Mouse (Mus musculus) kidney, embryonic 14.5 days (tissue): ENCODE results near the gene Lzts2. TPM values are rescaled to one million over a fixed set of nuclear protein-coding genes. Genes with fewer than 3 reads are reported as not detected.

ENCODE experiments used
- ATAC-seq: fragments of 200-750 bp; cut with Nextera tagmentation; 2 replicates; pipeline ENCODE4 v1.8.0; 2017; ENCODE audit warnings: moderate number of reproducible peaks, mild to moderate bottlenecking, moderate TSS enrichment, moderate library complexity; ENCODE audit not compliant: low FRiP score, low TSS enrichment
- H3K27ac ChIP-seq: fragments of 300-500 bp; sonication (generic); 2 replicates; pipeline ENCODE4 v1.5.1; 2014; ENCODE audit warnings: low read depth, mild to moderate bottlenecking, low read length, moderate library complexity, mixed read lengths
- H3K27me3 ChIP-seq: fragments of 300-500 bp; sonication (generic); 2 replicates; pipeline ENCODE4 v1.6.1; 2014; ENCODE audit warnings: mild to moderate bottlenecking, low read length; ENCODE audit not compliant: control insufficient read depth, insufficient read depth
- H3K36me3 ChIP-seq: fragments of 300-500 bp; sonication (generic); 2 replicates; pipeline ENCODE4 v1.6.1; 2014; ENCODE audit warnings: low read length, mixed read lengths; ENCODE audit not compliant: control insufficient read depth, insufficient read depth
- H3K4me1 ChIP-seq: fragments of 300-500 bp; sonication (generic); 2 replicates; pipeline ENCODE4 v1.6.1; 2014; ENCODE audit warnings: low read length, mixed read lengths; ENCODE audit not compliant: control insufficient read depth, insufficient read depth
- H3K4me2 ChIP-seq: fragments of 300-500 bp; sonication (generic); replicated peaks from 2 replicates; pipeline ENCODE4 v1.6.1; 2014; ENCODE audit warnings: low read depth, mild to moderate bottlenecking, low read length
- H3K4me3 ChIP-seq: fragments of 300-500 bp; sonication (generic); 2 replicates; pipeline ENCODE4 v1.5.1; 2014; ENCODE audit warnings: mild to moderate bottlenecking, low read length
- H3K9ac ChIP-seq: fragments of 300-500 bp; sonication (generic); 2 replicates; pipeline ENCODE4 v1.6.1; 2014; ENCODE audit warnings: low read depth, mild to moderate bottlenecking, low read length, moderate library complexity
- H3K9me3 ChIP-seq: fragments of 300-500 bp; sonication (generic); 2 replicates; pipeline ENCODE4 v1.6.1; 2016; ENCODE audit warnings: low read length; ENCODE audit not compliant: control insufficient read depth
- WGBS: fragments of 180-500 bp; shearing (Covaris S2); extraction: QIAGEN DNeasy Blood & Tissue Kit; methylation state at CpG from one replicate; pipeline ENCODE4 v1.1.7; 2014; 5-methylcytosine and 5-hydroxymethylcytosine counted together
- polyA plus RNA-seq: library from polyadenylated mRNA; unstranded; fragments of >200 nt; fragmentation: Nextera tagmentation; extraction: Ambion mirVana; gene quantifications from 2 replicates; pipeline ENCODE4 v1.2.1, GENCODE M21; 2014

Lzts2 gene
- polyA plus RNA-seq, result 59.1 and 68.2 TPM in 2 replicates

GRCm38 (mm10) chr19:45014335-45014971 lies at the start of gene Lzts2:
Gene Lzts2 (plus strand): TSS chr19:45014414.
- 3% methylated on average over 10 of the region's 10 CpGs for WGBS
- Histone ChIP-seq H3K9me3 (no peaks in the 10 kb centered on the region), H3K36me3 (peaks cover 33% of the 10 kb centered on the region), H3K4me3 (peak within 1 kb of the TSS; percentile 80), H3K27me3 (no peaks in the 10 kb centered on the region), H3K9ac (peak within 1 kb of the TSS; percentile 85), H3K4me1 (peaks cover 36% of the 10 kb centered on the region), H3K27ac (peak within 1 kb of the TSS; percentile 100), H3K4me2 (peak within 1 kb of the TSS; percentile 96)
- 0 out of 2 replicates have a peak, but pooled peaks have one; percentile 4 for ATAC-seq

DNA sequence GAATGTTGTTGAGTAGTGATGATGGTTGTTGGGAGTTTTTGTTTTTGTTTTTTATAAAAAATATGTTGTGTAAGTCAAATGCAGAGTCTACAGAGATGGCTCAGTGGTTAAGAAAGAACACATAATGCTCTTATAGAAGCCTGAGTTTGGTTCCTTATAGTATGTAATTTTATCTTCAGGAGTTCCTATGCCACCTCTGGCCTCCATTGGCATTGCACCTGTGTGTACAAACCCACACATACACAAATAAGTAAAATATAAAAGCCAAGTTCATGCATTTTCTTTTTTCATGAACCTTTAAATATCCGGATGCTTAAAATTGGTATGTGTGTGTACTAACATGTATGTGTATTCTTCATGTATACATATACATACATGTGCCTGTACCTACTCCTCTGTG lies 48.2 kb upstream of the Lzts2 start:
- 96% methylated on average over 1 of the region's 1 CpGs for WGBS
- ATAC-seq, result no peak

DNA sequence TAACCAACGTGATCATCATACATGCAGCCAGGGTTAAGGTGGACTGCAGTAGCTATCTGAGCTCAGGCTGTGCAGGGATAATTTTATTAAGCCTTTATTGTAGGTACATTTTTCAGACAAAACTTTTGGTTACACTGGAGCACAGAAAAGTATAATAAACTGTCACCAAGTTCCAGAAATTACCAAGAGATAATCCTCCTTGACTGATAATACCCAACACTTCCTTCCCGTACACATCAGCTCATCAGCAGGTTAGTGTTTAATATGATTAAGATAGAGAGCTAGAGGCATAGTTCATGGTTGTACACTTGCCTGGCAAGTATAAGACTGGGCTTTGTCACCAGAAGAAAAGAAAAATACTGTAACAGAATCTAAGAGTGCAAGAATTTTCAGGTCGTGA lies 45.9 kb upstream of the Lzts2 start:
- no peak for ATAC-seq
- peaks cover 91% of the 10 kb centered on the region for H3K36me3 ChIP-seq
- 93% methylated on average over 3 of the region's 3 CpGs for WGBS
- no peak overlapping the region for H3K9ac ChIP-seq
- H3K27me3 ChIP-seq, result no peaks in the 10 kb centered on the region
- no peaks in the 10 kb centered on the region for H3K4me1 ChIP-seq
- H3K27ac ChIP-seq, result no peak overlapping the region
- H3K4me2 ChIP-seq, result no peak overlapping the region
- no peak overlapping the region for H3K4me3 ChIP-seq
- no peaks in the 10 kb centered on the region for H3K9me3 ChIP-seq

More for the DNA sequence above, 48.2 kb upstream of the Lzts2 start:
- H3K27me3 ChIP-seq, result no peaks in the 10 kb centered on the region
- H3K36me3 ChIP-seq, result peaks cover 89% of the 10 kb centered on the region
- no peak overlapping the region for H3K27ac ChIP-seq
- H3K4me1 ChIP-seq, result no peaks in the 10 kb centered on the region
- H3K9ac ChIP-seq, result no peak overlapping the region
- H3K4me3 ChIP-seq, result no peak overlapping the region
- H3K9me3 ChIP-seq, result no peaks in the 10 kb centered on the region
- no peak overlapping the region for H3K4me2 ChIP-seq

DNA sequence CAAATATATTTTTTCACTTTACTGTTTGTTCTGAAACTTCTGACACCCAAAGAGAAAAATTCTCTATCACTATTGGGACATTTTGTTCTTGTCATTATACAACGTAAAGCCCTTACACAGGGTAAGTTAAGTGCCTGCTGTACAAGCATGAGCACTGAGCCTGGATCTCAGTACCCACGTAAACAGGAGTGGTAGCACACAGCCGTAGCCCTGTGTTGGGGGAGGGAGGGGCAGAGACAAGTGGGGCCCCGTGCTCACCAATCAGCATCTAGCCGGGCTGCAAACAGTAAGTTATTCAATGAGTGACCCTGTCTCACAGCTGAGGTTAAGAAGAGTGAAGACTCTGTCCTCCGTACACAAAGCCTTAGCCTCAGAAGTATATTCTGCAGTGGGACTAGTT lies 37.6 kb upstream of the Lzts2 start:
- no peak overlapping the region for H3K4me3 ChIP-seq
- H3K9ac ChIP-seq, result no peak overlapping the region
- ATAC-seq, result no peak
- 81% methylated on average over 6 of the region's 6 CpGs for WGBS
- no peaks in the 10 kb centered on the region for H3K9me3 ChIP-seq
- no peaks in the 10 kb centered on the region for H3K27me3 ChIP-seq
- H3K36me3 ChIP-seq, result peaks cover 94% of the 10 kb centered on the region
- no peaks in the 10 kb centered on the region for H3K4me1 ChIP-seq
- no peak overlapping the region for H3K27ac ChIP-seq
- no peak overlapping the region for H3K4me2 ChIP-seq

DNA sequence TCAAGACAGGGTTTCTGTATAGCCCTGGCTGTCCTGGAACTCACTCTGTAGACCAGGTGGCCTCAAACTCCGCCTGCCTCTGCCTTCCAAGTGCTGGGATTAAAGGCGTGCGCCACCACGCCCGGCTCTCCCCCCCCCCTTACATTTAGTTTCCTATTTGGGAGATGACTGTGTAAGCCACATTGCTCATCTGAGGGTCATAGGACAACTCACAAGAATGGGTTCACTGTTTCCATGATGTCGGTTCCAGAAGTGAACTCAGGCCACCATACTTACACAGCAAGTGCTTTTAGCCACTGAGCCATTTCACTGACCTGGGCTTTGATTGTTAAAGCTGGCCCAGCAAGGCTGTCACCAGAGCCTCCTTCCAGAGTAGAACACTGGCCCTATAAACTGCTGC lies 37.1 kb upstream of the Lzts2 start:
- 90% methylated on average over 6 of the region's 6 CpGs for WGBS
- H3K36me3 ChIP-seq, result peaks cover 94% of the 10 kb centered on the region
- no peak for ATAC-seq

DNA sequence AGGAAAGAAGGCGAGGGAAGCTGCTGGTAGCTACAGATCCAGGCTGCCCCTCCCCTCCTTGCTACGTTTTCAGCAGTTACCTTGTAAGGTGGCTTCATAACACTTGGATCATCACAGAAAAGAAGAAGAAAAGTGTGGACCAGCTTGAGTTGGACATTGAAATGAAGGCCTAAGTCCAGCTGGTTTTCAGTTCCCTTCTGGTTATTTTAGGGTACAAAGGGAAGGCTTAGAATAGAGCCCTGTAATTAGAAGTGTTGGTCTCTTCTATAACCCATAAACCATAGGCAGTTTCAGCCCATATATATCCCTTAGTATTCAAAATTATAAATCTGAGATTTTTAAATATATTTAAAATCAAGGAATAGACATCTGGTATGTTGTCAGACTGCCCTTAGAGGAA lies 33.4 kb upstream of the Lzts2 start:
- ATAC-seq, result no peak
- 86% methylated on average over 2 of the region's 2 CpGs for WGBS

More for the DNA sequence above, 37.1 kb upstream of the Lzts2 start:
- Histone ChIP-seq H3K27me3 (no peaks in the 10 kb centered on the region), H3K27ac (no peak overlapping the region), H3K4me2 (no peak overlapping the region), H3K9me3 (no peaks in the 10 kb centered on the region), H3K4me3 (no peak overlapping the region), H3K4me1 (no peaks in the 10 kb centered on the region), H3K9ac (no peak overlapping the region)

GRCm38 (mm10) chr19:44982477-44983115 lies 31.6 kb upstream of the Lzts2 start:
- no peak overlapping the region for H3K4me3 ChIP-seq
- no peak overlapping the region for H3K4me2 ChIP-seq
- H3K36me3 ChIP-seq, result peaks cover 52% of the 10 kb centered on the region
- WGBS, result 75% methylated on average over 7 of the region's 7 CpGs
- no peak overlapping the region for H3K27ac ChIP-seq
- ATAC-seq, result no peak
- no peaks in the 10 kb centered on the region for H3K27me3 ChIP-seq
- no peaks in the 10 kb centered on the region for H3K9me3 ChIP-seq
- no peak overlapping the region for H3K9ac ChIP-seq
- no peaks in the 10 kb centered on the region for H3K4me1 ChIP-seq

More for the DNA sequence above, 33.4 kb upstream of the Lzts2 start:
- no peaks in the 10 kb centered on the region for H3K27me3 ChIP-seq
- H3K9me3 ChIP-seq, result no peaks in the 10 kb centered on the region
- no peak overlapping the region for H3K4me3 ChIP-seq
- H3K27ac ChIP-seq, result no peak overlapping the region
- peaks cover 70% of the 10 kb centered on the region for H3K36me3 ChIP-seq
- no peak overlapping the region for H3K9ac ChIP-seq
- no peaks in the 10 kb centered on the region for H3K4me1 ChIP-seq
- no peak overlapping the region for H3K4me2 ChIP-seq

GRCm38 (mm10) chr19:44983366-44983765 lies 30.8 kb upstream of the Lzts2 start:
- no peak for ATAC-seq
- Histone ChIP-seq H3K4me2 (no peak overlapping the region), H3K4me1 (peaks cover 2% of the 10 kb centered on the region), H3K27me3 (no peaks in the 10 kb centered on the region), H3K9me3 (no peaks in the 10 kb centered on the region), H3K27ac (no peak overlapping the region), H3K36me3 (peaks cover 44% of the 10 kb centered on the region), H3K9ac (no peak overlapping the region), H3K4me3 (no peak overlapping the region)
- 92% methylated on average over 6 of the region's 6 CpGs for WGBS

GRCm38 (mm10) chr19:44984420-44984819 lies 29.8 kb upstream of the Lzts2 start:
- Histone ChIP-seq H3K36me3 (peaks cover 35% of the 10 kb centered on the region), H3K9ac (no peak overlapping the region), H3K27me3 (no peaks in the 10 kb centered on the region), H3K4me3 (no peak overlapping the region), H3K27ac (no peak overlapping the region), H3K9me3 (no peaks in the 10 kb centered on the region), H3K4me1 (peaks cover 9% of the 10 kb centered on the region), H3K4me2 (no peak overlapping the region)
- no peak for ATAC-seq
- 94% methylated on average over 4 of the region's 4 CpGs for WGBS
